11 mouse cellular contexts compared by ENCODE assay signal in the genomic region with DNA sequence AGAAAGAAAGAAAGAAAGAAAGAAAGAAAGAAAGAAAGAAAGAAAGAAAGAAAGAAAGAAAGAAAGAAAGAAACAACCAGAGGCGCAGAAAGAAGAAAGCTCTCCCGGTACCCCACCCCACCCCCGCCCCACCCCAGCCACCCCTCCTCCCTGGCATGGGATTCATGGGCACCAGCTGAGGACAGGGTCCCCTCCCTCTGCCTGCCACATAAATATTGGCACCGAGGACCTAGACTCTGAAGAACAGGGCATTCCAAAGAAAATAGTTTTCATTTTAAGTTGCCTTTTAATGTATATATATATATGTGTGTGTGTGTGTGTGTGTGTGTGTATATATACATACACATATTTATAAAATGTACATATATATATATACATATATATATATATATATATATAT. TPM values are rescaled to one million over a fixed set of nuclear protein-coding genes. Genes with fewer than 3 reads are reported as not detected.
DNase-seq lines count a peak whose midpoint lies in the region; ATAC-seq and TF ChIP-seq lines count a peak whose summit lies in the region.
"Had no signal": no experiment of that assay in that cellular context is flagged by ENCODE, and none has a peak within 500 bp of the region (broad histone marks: within the 10 kb centered on the region; RNA-seq: fewer than 3 reads in every experiment).

No protein-coding gene starts in this region.

- ATAC-seq in hindbrain, embryonic 14.5 days (ENCODE audit: low FRiP score): no peak
- ATAC-seq: activated CD4-positive, CD25-positive, alpha-beta regulatory T cell, adult 4 months had no signal

- H3K27me3 ChIP-seq in hindbrain, embryonic 14.5 days (ENCODE audit: control insufficient read depth, insufficient read depth, low read length): no peaks in the 10 kb centered on the region

- H3K9ac ChIP-seq in hindbrain, embryonic 14.5 days: no peak overlapping the region

- H3K4me3 ChIP-seq in hindbrain, embryonic 14.5 days (replicated peaks; ENCODE audit: low read length): 0 out of 2 replicates have a peak overlapping the region, but pooled peaks have one; percentile 33
- H3K4me3 ChIP-seq in olfactory bulb, adult 2 months (ENCODE audit: insufficient read depth, low read depth, low read length): 0 out of 2 replicates have a peak overlapping the region, but pooled peaks have one; percentile 59

- intact Hi-C loops in left cerebral cortex, postnatal 4 days (cut with DNase I): no loop called here

- H3K4me1 ChIP-seq in hindbrain, embryonic 14.5 days (replicated peaks; ENCODE audit: control insufficient read depth, insufficient read depth, low read length): peaks cover 29% of the 10 kb centered on the region
- peaks cover 30% of the 10 kb centered on the region for H3K4me1 ChIP-seq in olfactory bulb, adult 2 months (ENCODE audit: control insufficient read depth, insufficient read depth, low read length)

- TF ChIP-seq POLR2A in olfactory bulb, adult 2 months (IDR thresholded peaks at IDR 0.05; ENCODE audit: insufficient read depth, low read depth, low read length): no peak

- 0 out of 2 replicates have a peak, but pooled peaks cover 3% of the 10 kb centered on the region for H3K36me3 ChIP-seq in hindbrain, embryonic 14.5 days (replicated peaks; ENCODE audit: control insufficient read depth, insufficient read depth)

- peak overlapping the region; percentile 54 for H3K4me2 ChIP-seq in hindbrain, embryonic 14.5 days (replicated peaks)

- DNase-seq in cerebellum, postnatal 10 days: peak; percentile 77 to 82
- DNase-seq in cerebellum, postnatal 4 days (ENCODE audit: low spot score in 2 of 2): no peak
- DNase-seq in left cerebral cortex, postnatal 4 days: peak; percentile 74
- no peak for DNase-seq in left cerebral cortex, adult 11 months (ENCODE audit: low spot score)
- DNase-seq in hindbrain, embryonic 14.5 days (ENCODE audit: low spot score): no peak
- no peak for DNase-seq in right cerebral cortex, postnatal 4 days
- DNase-seq: heart, adult 18-20 months; lung, postnatal 14 days; thymus, postnatal 14 days had no signal

- H3K9me3 ChIP-seq in hindbrain, embryonic 14.5 days (ENCODE audit: control insufficient read depth, low read length): no peaks in the 10 kb centered on the region

- TF ChIP-seq CTCF in olfactory bulb, adult 2 months (IDR thresholded peaks at IDR 0.05; ENCODE audit: insufficient read depth, low read depth, low read length): no peak

- peak overlapping the region; percentile 96 for H3K27ac ChIP-seq in hindbrain, embryonic 14.5 days
- H3K27ac ChIP-seq in olfactory bulb, adult 2 months (ENCODE audit: insufficient read depth, low read depth, low read length): no peak overlapping the region

- WGBS in hindbrain, embryonic 14.5 days: 47% methylated on average over 4 of the region's 4 CpGs
- 7% methylated on average over 4 of the region's 4 CpGs for WGBS in olfactory bulb, adult 2 months

RNA-seq across cellular contexts. Expression of gene Ngdn, which starts 37.8 kb away (rescaled TPM):
- 10 to 100 TPM; 26.3 to 29.0 TPM for total RNA-seq in left cerebral cortex, postnatal 4 days (2021)
- polyA plus RNA-seq in hindbrain, embryonic 14.5 days (2014; fragmentation: Nextera tagmentation; extraction: Ambion mirVana): 42.6 and 43.1 TPM in 2 replicates
- not detected in 2 replicates for polyA plus RNA-seq in olfactory bulb, adult 2 months (2012; ENCODE audit: insufficient read depth, insufficient read length, low replicate concordance, missing spikeins)

RNA-seq across cellular contexts. Expression of gene Zfhx2, which starts 39.1 kb away (rescaled TPM):
- 10 to 100 TPM; 28.2 to 29.4 TPM for total RNA-seq in left cerebral cortex, postnatal 4 days (2021)
- 17.8 and 21.5 TPM in 2 replicates for polyA plus RNA-seq in hindbrain, embryonic 14.5 days (2014; fragmentation: Nextera tagmentation; extraction: Ambion mirVana)
- not detected in 2 replicates for polyA plus RNA-seq in olfactory bulb, adult 2 months (2012; ENCODE audit: insufficient read depth, insufficient read length, low replicate concordance, missing spikeins)

RNA-seq across cellular contexts. Expression of gene Thtpa, which starts 41.5 kb away (rescaled TPM):
- 10 to 100 TPM; 34.7 to 35.7 TPM for total RNA-seq in left cerebral cortex, postnatal 4 days (2021)
- 30.4 and 30.7 TPM in 2 replicates for polyA plus RNA-seq in hindbrain, embryonic 14.5 days (2014; fragmentation: Nextera tagmentation; extraction: Ambion mirVana)
- polyA plus RNA-seq in olfactory bulb, adult 2 months (2012; ENCODE audit: insufficient read depth, insufficient read length, low replicate concordance, missing spikeins): not detected in 2 replicates

RNA-seq across cellular contexts. Expression of gene Ap1g2, which starts 53.3 kb away (rescaled TPM):
- 10 to 100 TPM; 25.8 to 31.4 TPM for total RNA-seq in left cerebral cortex, postnatal 4 days (2021)
- polyA plus RNA-seq in hindbrain, embryonic 14.5 days (2014; fragmentation: Nextera tagmentation; extraction: Ambion mirVana): 6.3 and 8.6 TPM in 2 replicates
- not detected in 2 replicates for polyA plus RNA-seq in olfactory bulb, adult 2 months (2012; ENCODE audit: insufficient read depth, insufficient read length, low replicate concordance, missing spikeins)

RNA-seq across cellular contexts. Expression of gene Myh7, which starts 58.6 kb away (rescaled TPM):
- total RNA-seq in left cerebral cortex, postnatal 4 days (2021): 1 to 10 TPM; 3.9 to 5.5 TPM
- 5.6 and 6.7 TPM in 2 replicates for polyA plus RNA-seq in hindbrain, embryonic 14.5 days (2014; fragmentation: Nextera tagmentation; extraction: Ambion mirVana)
- not detected in 2 replicates for polyA plus RNA-seq in olfactory bulb, adult 2 months (2012; ENCODE audit: insufficient read depth, insufficient read length, low replicate concordance, missing spikeins)
- polyA plus RNA-seq: activated CD4-positive, CD25-positive, alpha-beta regulatory T cell, adult 4 months had no signal

Comparison
In these comparisons a context has a peak if more than half of its experiments do, and no peak if none do; other contexts are left out.
1. DNase-seq: peak in cerebellum, postnatal 10 days (2 of 2) and left cerebral cortex, postnatal 4 days (single experiment); none in cerebellum, postnatal 4 days (0 of 2), left cerebral cortex, adult 11 months (single experiment), hindbrain, embryonic 14.5 days (single experiment) and right cerebral cortex, postnatal 4 days (single experiment).
2. RNA of gene Ngdn, which starts 37.8 kb away (polyA plus RNA-seq): 42.6 to 43.1 TPM in hindbrain, embryonic 14.5 days; not detected in olfactory bulb, adult 2 months; every median in the first group is over 10 times any median in the second.
3. RNA of gene Thtpa, which starts 41.5 kb away (polyA plus RNA-seq): 30.4 to 30.7 TPM in hindbrain, embryonic 14.5 days; not detected in olfactory bulb, adult 2 months; every median in the first group is over 10 times any median in the second.